Mouse (Mus musculus) heart, embryonic 13.5 days (tissue): ENCODE results near the gene Rrp15. TPM values are rescaled to one million over a fixed set of nuclear protein-coding genes. Genes with fewer than 3 reads are reported as not detected.

Source experiments
- polyA plus RNA-seq: library from polyadenylated mRNA; unstranded; fragments of >200 nt; fragmentation: Nextera tagmentation; extraction: Ambion mirVana; gene quantifications from 2 replicates; pipeline ENCODE4 v1.2.1, GENCODE M21; 2015

Gene Rrp15
- polyA plus RNA-seq, 1 experiment from 2014 or later = 36.7 TPM

Other genes starting within 250 kb of the Rrp15 start
- gene Tgfb2, start 43.4 kb downstream of the Rrp15 start, polyA plus RNA-seq = 62.1 and 63.5 TPM in 2 replicates
- gene D1Pas1, start 218.1 kb upstream of the Rrp15 start, polyA plus RNA-seq = 0.27 and 0.40 TPM in 2 replicates